Mouse (Mus musculus) ES-Bruce4 (cell line): ENCODE data around the gene Gm10147. TPM values are rescaled to one million over a fixed set of nuclear protein-coding genes. Genes with fewer than 3 reads are reported as not detected.
"Not testable (repeated sequence)": the region's sequence is repeated elsewhere in the genome, so short reads cannot be mapped to it uniquely, and the experiment has no call there.

Source experiments
- H3K27ac ChIP-seq: 2 replicates; pipeline ENCODE4 v1.5.1; 2012; ENCODE audit warnings: low read length, inconsistent platforms; ENCODE audit not compliant: insufficient read depth
- H3K27me3 ChIP-seq: 2 replicates; pipeline ENCODE4 v1.6.1; 2012; ENCODE audit warnings: mild to moderate bottlenecking, low read length, inconsistent platforms; ENCODE audit not compliant: control insufficient read depth, poor library complexity, insufficient read depth, severe bottlenecking
- H3K36me3 ChIP-seq: 2 replicates; pipeline ENCODE4 v1.6.1; 2012; ENCODE audit warnings: inconsistent platforms, mild to moderate bottlenecking, low read length, moderate library complexity; ENCODE audit not compliant: control insufficient read depth, poor library complexity, insufficient read depth, severe bottlenecking
- H3K4me1 ChIP-seq: one replicate; pipeline ENCODE4 v1.8.1; 2011; ENCODE audit warnings: low read length; ENCODE audit not compliant: control insufficient read depth, insufficient read depth
- H3K4me3 ChIP-seq: 2 replicates; pipeline ENCODE4 v1.5.1; 2011; ENCODE audit warnings: low read depth, mild to moderate bottlenecking, low read length
- H3K9ac ChIP-seq: 2 replicates; pipeline ENCODE4 v1.6.1; 2012; ENCODE audit warnings: low read depth, mild to moderate bottlenecking, inconsistent platforms; ENCODE audit not compliant: poor library complexity, severe bottlenecking
- H3K9me3 ChIP-seq: replicated peaks from 2 replicates; pipeline ENCODE4 v1.6.1; 2012; ENCODE audit warnings: mild to moderate bottlenecking, low read length, inconsistent platforms; ENCODE audit not compliant: control insufficient read depth, poor library complexity, insufficient read depth, severe bottlenecking
- polyA plus RNA-seq: library from polyadenylated mRNA; stranded (reverse); fragments of >200 nt; gene quantifications from 2 replicates; pipeline ENCODE4 v1.2.4, GENCODE M21; 2011; ENCODE audit warnings: low read depth; ENCODE audit not compliant: missing spikeins, insufficient read depth, insufficient read length

Gm10147 gene
- polyA plus RNA-seq = not detected in 2 replicates

DNA sequence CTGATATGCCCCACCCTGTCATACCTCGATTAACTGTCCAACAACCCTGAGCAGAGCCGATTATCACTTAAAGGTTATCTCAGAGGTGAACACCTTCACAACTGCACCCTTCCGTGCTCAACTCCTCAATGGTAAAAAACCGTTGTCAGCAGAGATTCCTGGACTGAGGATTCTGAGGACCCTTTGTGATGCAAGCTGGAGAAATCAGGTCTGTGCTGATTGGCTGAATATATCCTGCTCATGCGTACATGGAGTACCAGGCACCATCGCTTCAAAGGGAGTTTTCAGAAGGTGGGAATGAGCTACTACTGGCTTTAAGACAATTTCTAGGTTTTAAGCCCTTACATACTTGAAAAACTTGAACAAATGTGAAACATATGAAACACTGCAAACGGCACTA, at the start of gene Gm10147:
Gene Gm10147 (minus strand): TSS at position 101 of the 400 bp plus-strand sequence.
- H3K27me3 ChIP-seq, H3K9ac ChIP-seq, H3K27ac ChIP-seq, H3K36me3 ChIP-seq, H3K4me1 ChIP-seq, H3K9me3 ChIP-seq, H3K4me3 ChIP-seq: not testable (repeated sequence)
